Mouse (Mus musculus) adrenal gland (tissue): ENCODE measurements at regions not wholly inside any gene's neighbourhood (a gene's known extent, or its start where the extent isn't known, plus 50 kb on each side); places are given as distances from the start of the nearest gene placed in this dataset.

Source experiments
- intact Hi-C: fragments of 180-260 bp; cut with DNase I; formaldehyde crosslinking; loops from one replicate; pipeline ENCODE4 v1.15.1; 2025

DNA sequence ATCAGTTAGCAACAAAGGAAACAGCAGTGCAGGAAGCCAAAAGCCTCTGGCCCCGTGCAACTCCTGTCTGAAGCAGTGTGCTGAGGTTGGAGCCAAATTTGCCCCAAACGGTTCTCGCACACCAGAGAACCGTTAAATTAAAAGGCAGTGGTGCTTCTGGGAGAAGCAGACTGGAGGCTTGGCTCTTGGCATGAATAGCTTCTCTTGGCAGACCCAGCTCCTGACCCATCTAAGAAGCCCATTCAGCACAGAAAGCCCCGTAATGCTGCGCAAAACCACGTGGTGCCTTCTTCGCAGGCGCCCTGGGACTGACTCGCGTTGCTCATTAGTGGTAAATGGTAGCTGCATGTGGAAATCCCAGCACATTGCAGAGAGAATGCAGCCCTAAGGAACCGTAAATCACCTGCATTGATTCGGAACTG is 340.2 kb upstream of the Slc24a2 start:
- intact Hi-C loops = no loop called here

DNA sequence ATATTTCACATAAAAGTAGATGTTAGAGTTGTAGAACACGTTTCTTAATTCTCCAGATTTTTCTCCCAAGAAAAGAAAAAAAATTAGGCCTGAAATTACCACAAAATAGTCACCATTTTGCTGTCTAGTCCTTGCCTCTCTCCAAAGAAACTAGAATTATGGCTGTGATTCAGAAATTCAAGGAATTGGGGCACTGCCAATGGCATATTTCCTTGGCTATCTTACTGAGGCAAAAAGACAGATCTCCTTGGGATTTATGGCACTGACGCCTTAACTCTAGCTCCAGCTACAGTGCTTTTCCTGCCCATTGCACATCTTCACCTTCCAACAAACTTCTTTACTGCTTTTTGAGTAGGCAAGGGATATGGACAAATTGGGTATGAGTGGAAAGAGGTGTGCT is 336.3 kb upstream of the Slc24a2 start:
- intact Hi-C loops = no loop called here

DNA sequence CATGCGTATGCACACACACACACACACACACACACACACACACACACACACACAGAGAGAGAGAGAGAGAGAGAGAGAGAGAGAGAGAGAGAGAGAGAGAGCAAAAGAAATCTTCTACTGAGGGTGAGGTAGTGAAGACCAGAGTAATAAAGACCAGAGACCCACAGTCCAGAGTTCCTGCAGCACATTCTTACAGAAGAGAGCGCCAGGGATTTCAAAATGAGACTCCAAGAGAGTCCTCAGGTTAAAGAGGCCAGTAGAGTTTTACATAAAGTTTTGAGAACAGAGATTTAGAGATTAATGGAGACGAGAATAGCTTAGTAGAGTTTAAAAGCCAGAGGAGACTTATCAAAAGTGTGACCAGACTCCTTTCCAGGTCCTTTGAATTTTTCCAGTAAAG is 324.6 kb upstream of the Slc24a2 start:
- intact Hi-C loops = no loop called here
